Mouse (Mus musculus): ENCODE results near the gene Tmem94. TPM values are rescaled to one million over a fixed set of nuclear protein-coding genes. Genes with fewer than 3 reads are reported as not detected.

The Tmem94 gene
- total and polyA plus RNA-seq, 3 experiments: 23.2 to 64.4 (median 38.9) TPM

DNA sequence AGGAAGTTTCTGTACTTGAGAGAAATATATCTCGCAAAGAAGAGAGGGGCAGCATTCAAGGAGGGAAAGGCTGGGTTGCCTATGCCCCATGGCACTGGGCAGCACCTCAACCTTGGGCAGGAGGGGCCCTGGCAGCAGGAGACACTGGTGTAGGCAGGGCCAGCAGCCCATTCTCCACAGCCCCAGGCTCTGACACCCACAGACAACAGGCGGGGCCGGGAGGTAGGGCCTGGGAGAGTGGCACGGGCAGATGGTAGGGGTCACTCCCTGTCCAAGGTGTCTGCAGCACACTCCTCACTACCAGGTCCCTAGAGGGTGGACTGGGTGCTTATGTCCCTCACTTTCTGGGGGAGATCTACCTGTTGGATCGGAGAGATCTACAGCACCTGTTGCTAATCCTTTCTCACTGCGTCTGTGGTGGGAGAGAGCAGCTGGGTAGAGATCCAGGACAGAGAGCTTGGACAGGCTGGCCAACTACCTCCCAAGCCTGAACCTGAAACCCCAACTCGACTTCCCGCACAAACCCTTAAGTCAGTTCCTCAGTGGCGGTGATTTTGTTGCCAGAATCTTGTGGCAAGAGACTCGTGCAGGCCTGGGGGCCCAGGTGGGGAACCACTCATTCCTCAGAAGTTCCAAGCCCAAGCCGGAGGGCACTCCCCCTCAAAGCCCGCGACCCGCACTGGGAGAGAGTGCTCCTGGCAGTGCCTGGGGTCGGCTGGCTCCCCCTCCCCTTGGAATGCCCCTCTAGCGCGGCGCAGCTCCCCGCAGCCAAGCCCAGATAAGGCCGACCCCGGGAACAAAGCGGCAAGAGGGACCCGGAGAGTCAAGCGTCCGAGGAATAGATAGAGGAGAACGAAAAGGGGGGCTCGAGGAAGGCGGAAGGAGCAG, 47.5 kb downstream of the Tmem94 start:
- Histone ChIP-seq H3K79me2 (ENCODE audit: control insufficient read depth, insufficient read depth, low read length, poor library complexity) (peaks cover 22% of the 10 kb centered on the region), H3K4me1 (ENCODE audit: control insufficient read depth in 1 of 2, insufficient read depth in 2 of 2, low read length in 2 of 2) (peaks cover 2 to 26% of the 10 kb centered on the region in 2 experiments; a peak in 3 of 4 replicates), H3K9ac (ENCODE audit: control insufficient read depth, low read depth, low read length, poor library complexity, severe bottlenecking) (peak overlapping the region; percentile 82), H3K36me3 (ENCODE audit: control insufficient read depth in 1 of 2, insufficient read depth in 2 of 2, low read length in 2 of 2) (peaks cover 0 to 15% of the 10 kb centered on the region in 2 experiments; a peak in 2 of 4 replicates), H3K4me3 (ENCODE audit: control insufficient read depth in 1 of 2, insufficient read depth in 1 of 2, low read depth in 2 of 2, low read length in 2 of 2) (peak overlapping the region; percentile 77 to 93), H3K27ac (ENCODE audit: control insufficient read depth, low read depth, low read length) (peak overlapping the region; percentile 36), H3K27me3 (ENCODE audit: control insufficient read depth in 1 of 2, insufficient read depth in 2 of 2, low read length in 2 of 2) (no peaks in the 10 kb centered on the region), H3K9me3 (replicated peaks; ENCODE audit: insufficient read depth, low read length) (no peaks in the 10 kb centered on the region)
- peak; percentile 67 for DNase-seq (ENCODE audit: low read depth, low spot score)
- TF ChIP-seq CTCF (IDR thresholded peaks at IDR 0.05 in 2 of 3, conservative IDR thresholded peaks at IDR 0.05 in 1 of 3; ENCODE audit: control insufficient read depth in 1 of 3, insufficient read depth in 1 of 3, low read depth in 2 of 3, low read length in 3 of 3, poor library complexity in 1 of 3, severe bottlenecking in 1 of 3): no peak
- TF ChIP-seq E2F4 (IDR thresholded peaks at IDR 0.05; ENCODE audit: borderline replicate concordance, low read depth, low read length): no peak
- TF ChIP-seq RCOR1 (IDR thresholded peaks at IDR 0.05; ENCODE audit: low read depth, low read length): 0 out of 2 replicates have a peak, but pooled peaks have one; percentile 18
- TF ChIP-seq BHLHE40 (IDR thresholded peaks at IDR 0.05; ENCODE audit: borderline replicate concordance, low read depth, low read length): peak; percentile 34; the same call in 1 of the 2 replicates
- no peak for TF ChIP-seq ETS1 (IDR thresholded peaks at IDR 0.05; ENCODE audit: low read depth, low read length)

DNA sequence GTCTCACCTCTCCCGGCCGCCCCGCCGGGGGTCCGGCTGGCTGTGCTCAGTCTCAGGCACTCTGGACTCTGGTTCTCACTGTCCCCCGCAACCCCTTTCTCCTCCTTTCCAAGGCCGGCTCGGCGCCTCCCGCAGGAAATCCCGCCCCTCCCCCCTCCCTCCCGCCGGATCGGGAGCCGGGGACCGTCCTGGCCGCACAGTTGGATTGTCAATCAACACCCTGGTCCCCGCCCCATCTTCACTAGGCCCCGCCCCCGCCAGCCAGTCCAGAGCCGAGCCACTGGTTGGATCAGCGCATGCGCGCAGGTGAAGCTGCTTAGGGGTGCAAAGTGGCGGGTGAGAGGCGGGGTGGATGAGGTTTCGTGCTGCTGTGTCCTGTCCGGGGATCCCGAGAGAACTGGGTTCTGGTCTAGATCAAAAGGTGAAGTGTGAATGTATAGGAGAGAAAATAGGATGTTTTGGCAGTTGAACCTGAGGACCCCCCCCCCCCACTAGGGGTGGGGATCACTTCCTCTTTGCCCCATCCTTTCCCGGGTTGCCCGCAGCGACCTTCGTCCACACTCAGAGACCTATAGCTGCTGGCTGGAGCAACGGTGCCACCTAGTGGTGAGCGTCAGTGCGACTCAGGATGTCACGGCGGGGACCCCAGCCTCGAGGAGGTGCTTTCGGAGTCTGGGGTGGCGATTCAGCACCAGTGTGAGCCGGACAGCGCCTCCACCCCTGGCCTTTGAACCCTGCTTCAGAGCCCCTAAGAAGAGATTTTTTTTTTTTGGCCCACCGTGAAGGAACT, 48.5 kb downstream of the Tmem94 start, which contains the start of gene Caskin2:
Gene Caskin2 (minus strand): TSS at position 133 of the 790 bp plus-strand sequence.
- H3K36me3 ChIP-seq (ENCODE audit: control insufficient read depth in 1 of 2, insufficient read depth in 2 of 2, low read length in 2 of 2): peaks cover 0 to 15% of the 10 kb centered on the region in 2 experiments; a peak in 2 of 4 replicates
- peaks cover 2 to 23% of the 10 kb centered on the region in 2 experiments; a peak in 3 of 4 replicates for H3K4me1 ChIP-seq (ENCODE audit: control insufficient read depth in 1 of 2, insufficient read depth in 2 of 2, low read length in 2 of 2)
- no peaks in the 10 kb centered on the region for H3K9me3 ChIP-seq (replicated peaks; ENCODE audit: insufficient read depth, low read length)
- peak; percentile 75; the same call in 1 of the 2 replicates for TF ChIP-seq MYB (IDR thresholded peaks at IDR 0.05; ENCODE audit: low read depth, low read length)
- TF ChIP-seq ZC3H11A (IDR thresholded peaks at IDR 0.05; ENCODE audit: low read depth, low read length): peak; percentile 96
- TF ChIP-seq ZKSCAN1 (IDR thresholded peaks at IDR 0.05; ENCODE audit: low read depth, low read length): no peak
- TF ChIP-seq TCF12 (IDR thresholded peaks at IDR 0.05; ENCODE audit: low read depth, low read length): 0 out of 2 replicates have a peak, but pooled peaks have one; percentile 49
- peak; percentile 93 for TF ChIP-seq MXI1 (IDR thresholded peaks at IDR 0.05; ENCODE audit: low read depth, low read length)
- TF ChIP-seq CHD1 (IDR thresholded peaks at IDR 0.05; ENCODE audit: low read depth, low read length): no peak
- TF ChIP-seq ELF1 (IDR thresholded peaks at IDR 0.05; ENCODE audit: low read depth, low read length): peak; percentile 62
- TF ChIP-seq ZNF384 (IDR thresholded peaks at IDR 0.05; ENCODE audit: low read depth, low read length): peak; percentile 73
- TF ChIP-seq NELFE (IDR thresholded peaks at IDR 0.05; ENCODE audit: low read depth, low read length): peak; percentile 67
- peak; percentile 100 for TF ChIP-seq RAD21 (IDR thresholded peaks at IDR 0.05; ENCODE audit: low read depth, low read length)
- TF ChIP-seq NRF1 (IDR thresholded peaks at IDR 0.05; ENCODE audit: insufficient read depth, low read depth, low read length, poor library complexity, severe bottlenecking): peak; percentile 80
- TF ChIP-seq RCOR1 (IDR thresholded peaks at IDR 0.05; ENCODE audit: low read depth, low read length): peak; percentile 88
- no peak for TF ChIP-seq POLR2AphosphoS5 (IDR thresholded peaks at IDR 0.05; ENCODE audit: borderline replicate concordance, low read depth, low read length)
- no peak for TF ChIP-seq MYC (IDR thresholded peaks at IDR 0.05; ENCODE audit: low read depth, low read length)
- TF ChIP-seq USF1 (IDR thresholded peaks at IDR 0.05; ENCODE audit: low read depth, low read length): no peak
- TF ChIP-seq HCFC1 (IDR thresholded peaks at IDR 0.05; ENCODE audit: low read depth, low read length): peak; percentile 70
- no peak for TF ChIP-seq TAL1 (IDR thresholded peaks at IDR 0.05; ENCODE audit: low read length)
- peak; percentile 71; the same call in 1 of the 2 replicates for TF ChIP-seq E2F4 (IDR thresholded peaks at IDR 0.05; ENCODE audit: borderline replicate concordance, low read depth, low read length)
- TF ChIP-seq SMC3 (IDR thresholded peaks at IDR 0.05; ENCODE audit: low read depth, low read length): peak; percentile 95
- TF ChIP-seq EP300 (IDR thresholded peaks at IDR 0.05; ENCODE audit: low read depth in 1 of 2, low read length in 2 of 2): peak in 1 of 2 experiments; percentile 60; a peak in 2 of 4 replicates
- TF ChIP-seq ETS1 (IDR thresholded peaks at IDR 0.05; ENCODE audit: low read depth, low read length): peak; percentile 14; the same call in 1 of the 2 replicates
- TF ChIP-seq GABPA (IDR thresholded peaks at IDR 0.05; ENCODE audit: low read depth, low read length): 0 out of 2 replicates have a peak, but pooled peaks have one; percentile 53
- no peak for TF ChIP-seq UBTF (IDR thresholded peaks at IDR 0.05; ENCODE audit: borderline replicate concordance, insufficient read depth, low read depth, low read length)
- TF ChIP-seq GATA1 (IDR thresholded peaks at IDR 0.05; ENCODE audit: low read depth, low read length): no peak

More for the DNA sequence above, 48.5 kb downstream of the Tmem94 start, which contains the start of gene Caskin2:
- H3K9ac ChIP-seq (ENCODE audit: control insufficient read depth, low read depth, low read length, poor library complexity, severe bottlenecking): peak within 1 kb of the TSS; percentile 96
- peak within 1 kb of the TSS; percentile 36 for H3K27ac ChIP-seq (ENCODE audit: control insufficient read depth, low read depth, low read length)
- H3K79me2 ChIP-seq (ENCODE audit: control insufficient read depth, insufficient read depth, low read length, poor library complexity): peaks cover 22% of the 10 kb centered on the region
- peak; percentile 98 for DNase-seq (ENCODE audit: low read depth, low spot score)
- H3K27me3 ChIP-seq (ENCODE audit: control insufficient read depth in 1 of 2, insufficient read depth in 2 of 2, low read length in 2 of 2): no peaks in the 10 kb centered on the region
- H3K4me3 ChIP-seq (ENCODE audit: control insufficient read depth in 1 of 2, insufficient read depth in 1 of 2, low read depth in 2 of 2, low read length in 2 of 2): peak within 1 kb of the TSS; percentile 91 to 93
